ENCODE assay signal across 24 mouse cellular contexts in genomic region chr14:28870382-28870781, GRCm38 (mm10).
DNase-seq lines count a peak whose midpoint lies in the region; ATAC-seq lines count a peak whose summit lies in the region.
"Had no signal": no experiment of that assay in that cellular context is flagged by ENCODE, and none has a peak within 500 bp of the region (broad histone marks: within the 10 kb centered on the region; RNA-seq: fewer than 3 reads in every experiment).

No protein-coding gene starts in this region.

- no peak overlapping the region for H3K4me2 ChIP-seq in heart, embryonic 11.5 days
- H3K4me2 ChIP-seq in hindbrain, embryonic 11.5 days (replicated peaks; ENCODE audit: low read depth, low read length): no peak overlapping the region
- H3K4me2 ChIP-seq in hindbrain, embryonic 16.5 days (ENCODE audit: low read length): no peak overlapping the region
- H3K4me2 ChIP-seq in neural tube, embryonic 11.5 days (ENCODE audit: low read depth): no peak overlapping the region
- no peak overlapping the region for H3K4me2 ChIP-seq in hindbrain, embryonic 13.5 days
- H3K4me2 ChIP-seq: embryonic facial prominence, embryonic 12.5 days; forebrain, embryonic 13.5 days had no signal

- DNase-seq in heart, adult 11 months: peak; percentile 74
- DNase-seq in hindbrain, embryonic 11.5 days (ENCODE audit: low spot score): peak; percentile 17
- peak; percentile 44 for DNase-seq in neural tube, embryonic 11.5 days (ENCODE audit: low spot score)
- no peak for DNase-seq in neural tube, embryonic 10.5 days (ENCODE audit: extremely low spot score, low spot score)
- DNase-seq: adrenal gland, adult 8-10 months; adrenal gland, postnatal 14 days; adrenal gland, postnatal 36 days; B cell, adult 2 months; cerebellum, adult 11-12 months; cerebellum, adult 2 months; cerebellum, adult 9-10 months; cerebellum, postnatal 10 days; cerebellum, postnatal 25 days had no signal

- no peak for ATAC-seq in heart, embryonic 11.5 days (replicated peaks; ENCODE audit: insufficient number of reproducible peaks, low FRiP score, low TSS enrichment)
- ATAC-seq in hindbrain, embryonic 11.5 days (ENCODE audit: low FRiP score): peak; percentile 51
- ATAC-seq in hindbrain, embryonic 16.5 days: no peak
- ATAC-seq in neural tube, embryonic 11.5 days (ENCODE audit: insufficient read depth, low FRiP score, low TSS enrichment): no peak
- no peak for ATAC-seq in hindbrain, embryonic 13.5 days (ENCODE audit: low FRiP score)
- ATAC-seq: activated CD4-positive, CD25-positive, alpha-beta regulatory T cell, adult 4 months; CD4-positive, CD25-positive, alpha-beta regulatory T cell, adult 4 months; forebrain, embryonic 13.5 days; Patski had no signal

- H3K36me3 ChIP-seq in heart, embryonic 11.5 days (ENCODE audit: control insufficient read depth, insufficient read depth, low read length): no peaks in the 10 kb centered on the region
- H3K36me3 ChIP-seq in hindbrain, embryonic 11.5 days (ENCODE audit: control insufficient read depth, insufficient read depth, low read length): no peaks in the 10 kb centered on the region
- no peaks in the 10 kb centered on the region for H3K36me3 ChIP-seq in hindbrain, embryonic 16.5 days (ENCODE audit: control insufficient read depth, insufficient read depth, low read length)
- H3K36me3 ChIP-seq in neural tube, embryonic 11.5 days (ENCODE audit: control insufficient read depth, insufficient read depth, low read length): no peaks in the 10 kb centered on the region
- H3K36me3 ChIP-seq in hindbrain, embryonic 13.5 days: no peaks in the 10 kb centered on the region
- H3K36me3 ChIP-seq: embryonic facial prominence, embryonic 10.5 days; embryonic facial prominence, embryonic 12.5 days; G1E had no signal

- H3K9ac ChIP-seq in heart, embryonic 11.5 days (ENCODE audit: low read depth, low read length): no peak overlapping the region
- H3K9ac ChIP-seq in hindbrain, embryonic 11.5 days (ENCODE audit: low read depth, low read length): no peak overlapping the region
- H3K9ac ChIP-seq in hindbrain, embryonic 16.5 days (ENCODE audit: low read depth, low read length): no peak overlapping the region
- no peak overlapping the region for H3K9ac ChIP-seq in neural tube, embryonic 11.5 days (ENCODE audit: low read length)
- H3K9ac ChIP-seq in hindbrain, embryonic 13.5 days: no peak overlapping the region
- H3K9ac ChIP-seq: embryonic facial prominence, embryonic 12.5 days; forebrain, embryonic 13.5 days had no signal

- WGBS in heart, embryonic 11.5 days (ENCODE audit: insufficient replicate concordance): 79% methylated on average over 5 of the region's 5 CpGs
- WGBS in hindbrain, embryonic 11.5 days: 68% methylated on average over 5 of the region's 5 CpGs
- WGBS in hindbrain, embryonic 16.5 days: 74% methylated on average over 5 of the region's 5 CpGs
- 78% methylated on average over 5 of the region's 5 CpGs for WGBS in neural tube, embryonic 11.5 days
- 62% methylated on average over 5 of the region's 5 CpGs for WGBS in hindbrain, embryonic 13.5 days

- H3K4me1 ChIP-seq in heart, embryonic 11.5 days (ENCODE audit: control insufficient read depth, insufficient read depth, low read length): no peaks in the 10 kb centered on the region
- H3K4me1 ChIP-seq in hindbrain, embryonic 11.5 days (replicated peaks; ENCODE audit: control insufficient read depth, insufficient read depth, low read length): no peaks in the 10 kb centered on the region; the same call in 1 of the 2 replicates
- no peaks in the 10 kb centered on the region for H3K4me1 ChIP-seq in hindbrain, embryonic 16.5 days (ENCODE audit: control insufficient read depth, insufficient read depth, low read depth, low read length)
- no peaks in the 10 kb centered on the region; the same call in 1 of the 2 replicates for H3K4me1 ChIP-seq in neural tube, embryonic 11.5 days (ENCODE audit: control insufficient read depth, insufficient read depth, low read length)
- 0 out of 2 replicates have a peak, but pooled peaks cover 8% of the 10 kb centered on the region for H3K4me1 ChIP-seq in hindbrain, embryonic 13.5 days (replicated peaks)
- H3K4me1 ChIP-seq: embryonic facial prominence, embryonic 10.5 days; embryonic facial prominence, embryonic 12.5 days had no signal

- no peak overlapping the region for H3K27ac ChIP-seq in heart, embryonic 11.5 days (ENCODE audit: low read depth, low read length)
- peak overlapping the region; percentile 67 for H3K27ac ChIP-seq in hindbrain, embryonic 11.5 days (ENCODE audit: low read depth, low read length)
- H3K27ac ChIP-seq in hindbrain, embryonic 16.5 days (ENCODE audit: low read depth, low read length): no peak overlapping the region
- H3K27ac ChIP-seq in neural tube, embryonic 11.5 days (ENCODE audit: low read depth, low read length): 0 out of 2 replicates have a peak overlapping the region, but pooled peaks have one; percentile 53
- peak overlapping the region; percentile 30; the same call in 1 of the 2 replicates for H3K27ac ChIP-seq in hindbrain, embryonic 13.5 days
- H3K27ac ChIP-seq: embryonic facial prominence, embryonic 10.5 days; embryonic facial prominence, embryonic 12.5 days; forebrain, embryonic 13.5 days had no signal

- H3K4me3 ChIP-seq in heart, embryonic 11.5 days (ENCODE audit: low read depth, low read length): no peak overlapping the region
- no peak overlapping the region for H3K4me3 ChIP-seq in hindbrain, embryonic 11.5 days (ENCODE audit: low read depth, low read length)
- no peak overlapping the region for H3K4me3 ChIP-seq in hindbrain, embryonic 16.5 days (ENCODE audit: low read length)
- no peak overlapping the region for H3K4me3 ChIP-seq in neural tube, embryonic 11.5 days (ENCODE audit: low read depth, low read length)
- H3K4me3 ChIP-seq in hindbrain, embryonic 13.5 days: no peak overlapping the region
- H3K4me3 ChIP-seq: embryonic facial prominence, embryonic 10.5 days; embryonic facial prominence, embryonic 12.5 days; forebrain, embryonic 13.5 days had no signal

- H3K9me3 ChIP-seq in heart, embryonic 11.5 days (replicated peaks; ENCODE audit: control insufficient read depth, low read length): no peaks in the 10 kb centered on the region
- no peaks in the 10 kb centered on the region for H3K9me3 ChIP-seq in hindbrain, embryonic 11.5 days (ENCODE audit: control insufficient read depth, low read length)
- no peaks in the 10 kb centered on the region for H3K9me3 ChIP-seq in hindbrain, embryonic 16.5 days (ENCODE audit: control insufficient read depth, low read length)
- no peaks in the 10 kb centered on the region for H3K9me3 ChIP-seq in neural tube, embryonic 11.5 days (ENCODE audit: control insufficient read depth, low read length)
- no peaks in the 10 kb centered on the region for H3K9me3 ChIP-seq in hindbrain, embryonic 13.5 days
- H3K9me3 ChIP-seq: embryonic facial prominence, embryonic 10.5 days; embryonic facial prominence, embryonic 12.5 days; forebrain, embryonic 13.5 days had no signal

- H3K27me3 ChIP-seq in heart, embryonic 11.5 days (ENCODE audit: control insufficient read depth, insufficient read depth, low read length): no peaks in the 10 kb centered on the region
- H3K27me3 ChIP-seq in hindbrain, embryonic 11.5 days (ENCODE audit: control insufficient read depth, insufficient read depth, low read length): no peaks in the 10 kb centered on the region
- H3K27me3 ChIP-seq in hindbrain, embryonic 16.5 days (replicated peaks; ENCODE audit: control insufficient read depth, insufficient read depth, low read length): no peaks in the 10 kb centered on the region
- H3K27me3 ChIP-seq in neural tube, embryonic 11.5 days (ENCODE audit: control insufficient read depth, insufficient read depth, low read length): no peaks in the 10 kb centered on the region
- no peaks in the 10 kb centered on the region for H3K27me3 ChIP-seq in hindbrain, embryonic 13.5 days
- H3K27me3 ChIP-seq: CH12.LX; embryonic facial prominence, embryonic 12.5 days; forebrain, embryonic 13.5 days; Patski had no signal

Comparison
In these comparisons a context has a peak if more than half of its experiments do, and no peak if none do; other contexts are left out.
1. H3K27ac ChIP-seq: peak in hindbrain, embryonic 11.5 days (single experiment), neural tube, embryonic 11.5 days (single experiment) and hindbrain, embryonic 13.5 days (single experiment); none in heart, embryonic 11.5 days (single experiment) and hindbrain, embryonic 16.5 days (single experiment).